Mouse (Mus musculus) C2C12 (cell line): ENCODE data around the gene Pam. TPM values are rescaled to one million over a fixed set of nuclear protein-coding genes. Genes with fewer than 3 reads are reported as not detected.

Experiments
- H3K27me3 ChIP-seq: one replicate; pipeline ENCODE4 v1.6.1; 2011; ENCODE audit not compliant: control insufficient read depth, insufficient read depth, insufficient read length
- H3K36me3 ChIP-seq: one replicate; pipeline ENCODE4 v1.6.1; 2011; ENCODE audit not compliant: control insufficient read depth, insufficient read depth
- H3K4me3 ChIP-seq: one replicate; pipeline ENCODE4 v1.5.1; 2011; ENCODE audit warnings: mild to moderate bottlenecking, control low read depth; ENCODE audit not compliant: poor library complexity, insufficient read depth, severe bottlenecking
- H3K79me2 ChIP-seq: one replicate; pipeline ENCODE4 v1.6.1; 2011; ENCODE audit not compliant: control insufficient read depth, insufficient read depth
- H3K79me3 ChIP-seq: one replicate; pipeline ENCODE4 v1.6.1; 2011; ENCODE audit warnings: low read depth, control low read depth
- H3ac ChIP-seq: one replicate; pipeline ENCODE3; 2011; ENCODE audit warnings: low read depth; ENCODE audit not compliant: control insufficient read depth, insufficient read length
- CEBPB ChIP-seq: IDR thresholded peaks from one replicate; pipeline ENCODE4 v1.6.1; 2011; ENCODE audit warnings: low read depth, mild to moderate bottlenecking, control low read depth, moderate library complexity
- CTCF ChIP-seq: IDR thresholded peaks from one replicate; pipeline ENCODE4 v1.5.1; 2011; ENCODE audit not compliant: control insufficient read depth, insufficient read depth, insufficient read length
- FOSL1 ChIP-seq: IDR thresholded peaks from one replicate; pipeline ENCODE4 v1.8.0; 2011; ENCODE audit warnings: mild to moderate bottlenecking, low read length; ENCODE audit not compliant: poor library complexity, insufficient read depth, severe bottlenecking
- MAX ChIP-seq: IDR thresholded peaks from one replicate; pipeline ENCODE4 v1.6.1; 2011; ENCODE audit warnings: mild to moderate bottlenecking, control low read depth
- MYOD1 ChIP-seq: IDR thresholded peaks from one replicate; pipeline ENCODE4 v1.6.1; 2011; ENCODE audit warnings: low read depth; ENCODE audit not compliant: control insufficient read depth, insufficient read length
- MYOG ChIP-seq: IDR thresholded peaks from one replicate; pipeline ENCODE4 v1.6.1; 2011; ENCODE audit not compliant: control insufficient read depth, insufficient read length; ENCODE audit errors: extremely low read depth
- USF1 ChIP-seq: IDR thresholded peaks from one replicate; pipeline ENCODE4 v1.6.1; 2011; ENCODE audit warnings: low read depth, mild to moderate bottlenecking, control low read depth, moderate library complexity
- polyA plus RNA-seq: library from polyadenylated mRNA; unstranded; fragments of >200 nt; fragmentation: generic; extraction: Trizol; gene quantifications from one replicate; pipeline ENCODE4 v1.2.1, GENCODE M21; 2012; ENCODE audit warnings: missing spikeins

Pam gene
- polyA plus RNA-seq, 1 experiment: 27.6 TPM

DNA sequence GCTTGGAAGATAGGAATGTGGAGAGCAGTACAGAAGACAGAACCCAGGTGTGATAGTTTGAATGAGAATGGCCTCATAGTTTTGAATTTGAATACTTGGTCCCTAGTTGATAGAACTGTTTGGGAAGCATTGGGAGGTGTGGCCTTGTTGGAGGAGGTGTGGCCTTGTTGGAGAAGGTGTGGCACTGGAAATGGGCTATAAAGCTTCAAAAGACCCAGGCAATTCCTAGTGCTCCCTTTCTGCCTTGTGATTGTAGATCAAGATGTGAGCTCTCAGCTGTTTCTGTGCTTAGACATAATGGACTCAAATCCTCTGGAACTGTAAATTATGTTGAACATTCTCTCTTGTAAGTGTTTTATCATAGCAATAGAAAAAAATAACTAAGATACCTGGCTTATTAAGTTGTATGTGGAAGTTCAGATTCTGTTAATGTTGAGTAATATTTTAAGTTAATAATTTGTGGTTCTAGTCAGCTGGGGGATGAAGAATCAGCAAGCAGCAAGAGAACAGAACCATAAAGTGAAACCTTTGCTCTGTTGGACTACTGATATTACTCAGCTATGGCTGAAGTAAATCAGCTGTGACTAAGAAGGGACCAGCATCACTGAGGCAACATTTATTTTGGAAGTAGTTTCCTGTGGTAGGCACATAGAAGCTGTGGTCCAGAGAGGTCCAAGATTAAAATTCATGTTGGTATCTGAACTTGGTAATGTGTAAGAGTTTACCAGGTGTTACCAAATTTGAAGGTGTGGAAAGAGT is 33.1 kb upstream of the Pam start:
- Histone ChIP-seq H3ac (no peak overlapping the region), H3K79me3 (no peaks in the 10 kb centered on the region), H3K79me2 (no peaks in the 10 kb centered on the region), H3K36me3 (no peaks in the 10 kb centered on the region), H3K4me3 (no peak overlapping the region), H3K27me3 (no peaks in the 10 kb centered on the region)
- TF ChIP-seq USF1 (no peak), CTCF (no peak), MYOG (no peak), CEBPB (no peak), FOSL1 (no peak), MAX (no peak), MYOD1 (no peak)

DNA sequence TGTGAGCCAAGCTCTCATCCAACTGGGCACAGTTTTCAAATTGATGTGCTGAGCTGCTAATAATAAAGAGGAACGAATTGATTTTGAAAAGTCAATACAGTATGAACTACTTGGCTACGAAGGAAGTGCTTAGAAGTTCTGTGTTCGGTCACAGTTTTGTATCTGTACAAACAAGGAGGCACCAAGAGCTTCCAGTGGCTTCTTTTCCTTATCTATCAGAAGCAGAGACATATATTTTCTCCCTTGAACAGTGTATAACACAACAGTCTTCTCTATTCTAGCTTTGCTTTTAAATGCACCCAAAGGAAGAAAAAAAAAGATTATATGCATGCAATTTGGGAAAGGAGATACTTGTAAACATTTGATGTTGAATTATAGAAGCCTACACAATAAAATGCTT is 30.8 kb upstream of the Pam start:
- Histone ChIP-seq H3ac (no peak overlapping the region), H3K36me3 (no peaks in the 10 kb centered on the region), H3K79me2 (no peaks in the 10 kb centered on the region), H3K4me3 (no peak overlapping the region), H3K27me3 (no peaks in the 10 kb centered on the region), H3K79me3 (no peaks in the 10 kb centered on the region)
- TF ChIP-seq MAX (no peak), MYOG (no peak), FOSL1 (no peak), MYOD1 (no peak), CTCF (no peak), CEBPB (no peak), USF1 (no peak)

DNA sequence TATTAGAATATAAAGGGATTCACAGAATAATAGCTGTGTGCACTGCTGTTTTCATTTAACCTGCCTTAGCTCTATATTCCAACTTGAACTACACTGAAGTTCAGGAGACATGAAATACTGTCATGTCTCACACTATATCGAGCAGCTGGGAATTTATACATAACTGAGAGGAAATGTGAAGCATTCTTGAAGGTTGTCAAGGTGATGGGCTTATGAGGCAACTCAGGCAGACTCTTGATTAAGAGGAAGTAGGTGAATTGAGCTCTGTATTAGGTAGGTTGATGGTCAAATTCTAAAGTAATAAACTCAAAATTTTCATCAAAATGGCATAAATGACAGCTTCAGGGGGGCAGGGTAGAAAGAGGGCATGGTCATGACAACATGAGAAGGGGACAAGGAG is 29.3 kb upstream of the Pam start:
- Histone ChIP-seq H3K36me3 (no peaks in the 10 kb centered on the region), H3K4me3 (no peak overlapping the region), H3K79me2 (no peaks in the 10 kb centered on the region), H3ac (no peak overlapping the region), H3K79me3 (no peaks in the 10 kb centered on the region), H3K27me3 (no peaks in the 10 kb centered on the region)
- TF ChIP-seq FOSL1: no peak
- no peak for TF ChIP-seq CTCF
- no peak for TF ChIP-seq CEBPB
- TF ChIP-seq MYOG: no peak
- no peak for TF ChIP-seq MAX
- TF ChIP-seq USF1: no peak
- no peak for TF ChIP-seq MYOD1

DNA sequence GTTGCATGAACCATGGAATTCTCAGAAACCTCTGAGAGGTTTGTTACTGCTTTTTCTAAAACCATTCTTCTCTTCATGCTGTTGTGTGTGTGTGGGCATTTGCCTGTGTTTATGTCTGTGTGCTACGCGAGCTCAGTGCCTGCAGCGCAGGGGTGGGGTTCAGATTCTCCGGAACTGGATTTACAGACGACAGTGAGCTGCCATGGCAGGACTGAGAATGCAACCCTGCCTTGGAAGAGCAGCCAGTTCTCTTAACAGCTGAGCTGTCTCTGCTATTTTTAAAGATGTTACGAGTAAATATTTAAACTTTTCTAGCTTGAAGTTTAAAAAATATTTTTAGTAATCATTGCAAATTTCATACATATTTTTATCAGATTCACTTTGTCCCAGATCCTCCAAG is 24.1 kb upstream of the Pam start:
- H3K79me3 ChIP-seq: no peaks in the 10 kb centered on the region
- H3K4me3 ChIP-seq: no peak overlapping the region
- H3K27me3 ChIP-seq: no peaks in the 10 kb centered on the region
- no peaks in the 10 kb centered on the region for H3K36me3 ChIP-seq
- no peaks in the 10 kb centered on the region for H3K79me2 ChIP-seq
- no peak overlapping the region for H3ac ChIP-seq
- no peak for TF ChIP-seq MAX
- no peak for TF ChIP-seq MYOG
- TF ChIP-seq FOSL1: no peak

DNA sequence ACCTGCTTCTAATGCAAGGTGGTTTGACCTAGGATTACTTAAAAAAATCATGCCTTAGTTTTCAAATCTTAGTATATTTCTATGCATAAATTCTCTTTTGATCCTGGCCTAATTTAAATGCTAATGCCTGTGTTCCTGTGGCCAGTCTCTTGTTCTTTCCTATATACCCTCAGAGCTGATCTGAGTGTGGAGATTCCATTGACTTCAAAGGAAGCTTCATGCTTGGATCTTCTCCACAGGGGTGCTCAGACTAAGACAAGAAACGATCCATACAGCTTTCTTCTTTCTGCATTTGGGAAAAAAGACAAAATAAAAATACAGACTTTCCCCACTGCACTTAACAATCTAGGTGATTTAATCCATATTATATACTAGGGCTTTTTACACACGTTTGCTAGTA is 12.2 kb upstream of the Pam start:
- no peak overlapping the region for H3K4me3 ChIP-seq
- no peaks in the 10 kb centered on the region for H3K36me3 ChIP-seq
- H3K79me2 ChIP-seq: no peaks in the 10 kb centered on the region
- no peak overlapping the region for H3ac ChIP-seq
- H3K79me3 ChIP-seq: no peaks in the 10 kb centered on the region
- no peaks in the 10 kb centered on the region for H3K27me3 ChIP-seq
- TF ChIP-seq USF1: no peak
- no peak for TF ChIP-seq CEBPB
- TF ChIP-seq FOSL1: no peak
- TF ChIP-seq CTCF: no peak
- no peak for TF ChIP-seq MYOG
- no peak for TF ChIP-seq MAX
- no peak for TF ChIP-seq MYOD1

DNA sequence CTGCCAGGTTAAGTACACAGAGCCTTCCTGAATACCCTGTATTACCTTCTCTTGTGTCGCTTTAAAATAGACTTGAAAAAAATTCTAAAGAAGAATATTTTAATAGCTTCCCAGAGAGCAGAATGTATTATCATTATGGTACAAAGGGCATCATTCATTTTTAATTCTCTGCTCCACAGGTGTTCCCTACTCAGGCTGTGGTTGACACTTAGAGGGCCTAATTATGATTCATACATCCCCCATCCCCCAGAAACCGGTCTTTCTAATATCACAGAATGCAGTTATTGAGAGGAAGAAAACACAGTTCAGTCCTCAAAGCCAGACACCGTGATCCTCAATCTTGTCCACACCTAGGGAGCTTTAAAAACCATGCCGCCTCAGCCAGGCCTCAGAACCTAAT is 4.0 kb upstream of the Pam start:
- Histone ChIP-seq H3K79me3 (no peaks in the 10 kb centered on the region), H3K36me3 (no peaks in the 10 kb centered on the region), H3K27me3 (no peaks in the 10 kb centered on the region), H3K4me3 (no peak overlapping the region), H3ac (no peak overlapping the region), H3K79me2 (peaks cover 3% of the 10 kb centered on the region)
- no peak for TF ChIP-seq CEBPB
- TF ChIP-seq USF1: no peak
- TF ChIP-seq MYOG: no peak
- TF ChIP-seq MYOD1: no peak
- TF ChIP-seq CTCF: no peak
- no peak for TF ChIP-seq MAX
- no peak for TF ChIP-seq FOSL1
